29 mouse cellular contexts compared by ENCODE assay signal in genomic region chr9:22057031-22057517, GRCm38 (mm10). TPM values are rescaled to one million over a fixed set of nuclear protein-coding genes. Genes with fewer than 3 reads are reported as not detected.
"Had no signal": no experiment of that assay in that cellular context is flagged by ENCODE, and none has a peak within 500 bp of the region (broad histone marks: within the 10 kb centered on the region; RNA-seq: fewer than 3 reads in every experiment).

No protein-coding gene starts in this region.

- H3K27me3 ChIP-seq: neural tube, embryonic 15.5 days had no signal

- ATAC-seq: midbrain, embryonic 16.5 days had no signal

- H3K4me3 ChIP-seq: midbrain, embryonic 10.5 days; midbrain, embryonic 12.5 days; myocyte; neural tube, embryonic 13.5 days; neural tube, embryonic 15.5 days; stomach, embryonic 15.5 days had no signal

- H3K27ac ChIP-seq: midbrain, embryonic 10.5 days; midbrain, embryonic 12.5 days; neural tube, embryonic 13.5 days; neural tube, embryonic 15.5 days; stomach, embryonic 15.5 days; stomach, postnatal 0 days had no signal

- H3K9me3 ChIP-seq: midbrain, embryonic 10.5 days; midbrain, embryonic 12.5 days; neural tube, embryonic 13.5 days; neural tube, embryonic 15.5 days; stomach, embryonic 15.5 days had no signal

- DNase-seq: lung, adult 18-20 months; lung, postnatal 10 days; lung, postnatal 4 days; midbrain, embryonic 14.5 days; retina, postnatal 1 day; right cerebral cortex, adult 18-20 months; right cerebral cortex, postnatal 14 days; right cerebral cortex, postnatal 4 days; spleen, adult 18-20 months; thymus, adult 2 months; thymus, postnatal 25 days; thymus, postnatal 4 days had no signal

RNA-seq across cellular contexts. Expression of gene Elavl3, which starts 5.3 kb away (rescaled TPM):
- total RNA-seq: megakaryocyte, adult 5-6 weeks; megakaryocyte-erythroid progenitor cell, adult 5-6 weeks had no signal

RNA-seq across cellular contexts. Expression of gene Gm49318, which starts 14.0 kb away (rescaled TPM):
- total RNA-seq: megakaryocyte, adult 5-6 weeks; megakaryocyte-erythroid progenitor cell, adult 5-6 weeks had no signal
- polyA plus RNA-seq: liver, embryonic 16.5 days; lung, embryonic 14.5 days; lung, embryonic 16.5 days; midbrain, embryonic 10.5 days; midbrain, embryonic 12.5 days; midbrain, embryonic 14.5 days; midbrain, embryonic 16.5 days; myocyte; neural tube, embryonic 11.5 days; neural tube, embryonic 13.5 days; neural tube, embryonic 15.5 days; small intestine, adult 2 months; stomach, embryonic 15.5 days; stomach, postnatal 0 days; testis, adult 2 months; thymus, adult 2 months; urinary bladder, adult 2 months had no signal

RNA-seq across cellular contexts. Expression of gene Cnn1, which starts 41.9 kb away (rescaled TPM):
- total RNA-seq: megakaryocyte, adult 5-6 weeks; megakaryocyte-erythroid progenitor cell, adult 5-6 weeks had no signal
